Mouse (Mus musculus) bone marrow macrophage, adult 2 months (primary cell): ENCODE measurements around the gene Pip5kl1.

Experiments
- CTCF ChIP-seq: IDR thresholded peaks from 2 replicates; pipeline ENCODE4 v1.5.1; 2012; ENCODE audit warnings: low read depth, mild to moderate bottlenecking, low read length, moderate library complexity
- POLR2A ChIP-seq: IDR thresholded peaks from 2 replicates; pipeline ENCODE4 v1.6.1; 2012; ENCODE audit warnings: mild to moderate bottlenecking, low read depth, low read length, borderline replicate concordance

GRCm38 (mm10) chr2:32631046-32631445 lies 56.4 kb downstream of the Pip5kl1 start:
- TF ChIP-seq CTCF (no peak), POLR2A (no peak)
